Mouse (Mus musculus) heart, adult 2 months (tissue): Measurements from ENCODE around the gene Tmem62.

Source experiments
- CTCF ChIP-seq: fragments of 200-600 bp; IDR thresholded peaks from 2 replicates; pipeline ENCODE4 v1.8.1; 2022; ENCODE audit warnings: antibody characterized with exemption, mild to moderate bottlenecking, moderate library complexity
- POLR2A ChIP-seq: fragments of 200-500 bp; IDR thresholded peaks from 2 replicates; pipeline ENCODE4 v1.6.1; 2011; ENCODE audit warnings: mild to moderate bottlenecking, low read depth, low read length, control low read depth; ENCODE audit not compliant: insufficient read depth

DNA sequence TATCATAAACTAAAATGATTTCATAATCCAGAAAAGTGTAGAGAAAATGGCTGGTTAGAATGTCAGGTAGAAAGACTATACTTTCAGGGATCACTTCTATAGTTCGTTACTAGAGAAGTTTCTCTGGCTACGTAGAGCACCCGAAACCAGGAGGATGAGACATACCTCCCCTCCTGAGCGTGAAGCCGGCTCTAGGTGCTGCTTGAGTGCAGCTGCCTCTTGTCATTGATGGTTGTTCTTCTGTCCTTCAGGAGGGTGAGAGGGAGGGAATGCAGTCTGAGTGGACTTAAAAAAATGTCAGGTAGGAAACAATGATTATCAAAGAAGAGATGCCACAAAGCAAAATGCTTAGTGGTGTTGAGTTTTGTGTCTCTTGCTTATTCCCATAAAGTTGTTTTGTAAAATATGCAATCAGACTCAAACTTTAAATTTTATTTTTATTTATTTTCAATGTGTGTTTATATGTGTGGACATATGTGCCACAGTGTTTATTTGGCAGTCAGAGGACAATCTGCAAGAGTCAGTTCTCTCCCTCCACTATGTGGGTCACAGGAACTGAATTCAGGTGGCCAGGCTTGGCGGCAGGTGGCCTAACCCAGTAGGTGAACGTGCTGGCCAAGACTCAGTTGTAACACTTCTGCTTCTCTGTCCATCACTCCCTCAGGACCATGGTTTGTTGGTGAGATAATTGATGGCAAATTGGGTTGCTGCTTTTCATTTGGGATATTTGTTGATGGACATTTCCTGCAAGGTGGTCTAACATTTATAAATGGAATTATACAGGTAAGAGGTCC, 27.4 kb downstream of the Tmem62 start:
- TF ChIP-seq POLR2A (no peak), CTCF (no peak)
